Mouse (Mus musculus) ES-Bruce4 (cell line): ENCODE measurements around the gene Olfr665.

Source experiments
- CTCF ChIP-seq: IDR thresholded peaks from one replicate; pipeline ENCODE4 v1.8.1; 2011; ENCODE audit warnings: low read depth, low read length
- EP300 ChIP-seq: IDR thresholded peaks from 2 replicates; pipeline ENCODE4 v1.6.1; 2011; ENCODE audit warnings: low read depth, low read length; ENCODE audit not compliant: insufficient read depth
- POLR2A ChIP-seq: IDR thresholded peaks from one replicate; pipeline ENCODE4 v1.8.1; 2011; ENCODE audit warnings: low read length; ENCODE audit not compliant: insufficient read depth

DNA sequence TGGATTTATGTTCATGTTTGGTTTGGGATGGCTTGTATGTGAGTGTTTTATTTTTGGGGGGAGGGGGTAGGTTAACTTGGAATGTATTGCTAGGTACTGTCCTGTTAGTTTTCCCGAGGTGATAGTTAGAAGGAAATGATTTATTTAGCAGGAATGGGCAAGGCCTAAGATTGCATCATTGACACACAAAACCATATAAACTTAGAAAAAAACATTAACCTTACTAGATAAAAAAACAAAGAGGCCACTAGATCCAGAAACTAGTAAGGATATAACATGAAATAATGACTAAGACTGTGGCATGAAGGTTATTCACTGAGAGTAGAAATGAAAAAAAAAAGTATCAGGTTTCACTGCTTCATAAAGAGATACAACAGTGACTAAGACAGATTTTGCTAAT lies 20.1 kb upstream of the Olfr665 start:
- no peak for TF ChIP-seq CTCF
- no peak for TF ChIP-seq EP300
- TF ChIP-seq POLR2A: no peak
